Mouse (Mus musculus) forebrain, postnatal 0 days (tissue): Measurements from ENCODE around the gene Gm10295. TPM values are rescaled to one million over a fixed set of nuclear protein-coding genes. Genes with fewer than 3 reads are reported as not detected.

ENCODE experiments used
- ATAC-seq: fragments of 200-750 bp; cut with Nextera tagmentation; 2 replicates; pipeline ENCODE4 v1.8.0; 2017; ENCODE audit warnings: mild to moderate bottlenecking, moderate library complexity
- DNase-seq: peaks from one replicate; pipeline ENCODE4 v3.0.0-alpha.2; 2015
- H3K27ac ChIP-seq: fragments of 300-500 bp; sonication (generic); 2 replicates; pipeline ENCODE4 v1.5.1; 2014; ENCODE audit warnings: low read depth, mild to moderate bottlenecking, antibody characterized with exemption, low read length, moderate library complexity, mixed read lengths
- H3K27me3 ChIP-seq: fragments of 300-500 bp; sonication (generic); 2 replicates; pipeline ENCODE4 v1.6.1; 2014; ENCODE audit warnings: mild to moderate bottlenecking, low read length, mixed read lengths; ENCODE audit not compliant: insufficient read depth
- H3K36me3 ChIP-seq: fragments of 300-500 bp; sonication (generic); 2 replicates; pipeline ENCODE4 v1.6.1; 2014; ENCODE audit warnings: mild to moderate bottlenecking, moderate library complexity; ENCODE audit not compliant: insufficient read depth
- H3K4me1 ChIP-seq: fragments of 300-500 bp; sonication (generic); 2 replicates; pipeline ENCODE4 v1.6.1; 2014; ENCODE audit warnings: antibody characterized with exemption; ENCODE audit not compliant: insufficient read depth
- H3K4me2 ChIP-seq: fragments of 300-500 bp; sonication (generic); 2 replicates; pipeline ENCODE4 v1.6.1; 2014; ENCODE audit warnings: low read depth, mild to moderate bottlenecking, moderate library complexity
- H3K4me3 ChIP-seq: fragments of 300-500 bp; sonication (generic); 2 replicates; pipeline ENCODE4 v1.5.1; 2014; ENCODE audit warnings: low read depth, low read length, mixed read lengths
- H3K9ac ChIP-seq: fragments of 300-500 bp; sonication (generic); 2 replicates; pipeline ENCODE4 v1.6.1; 2014; ENCODE audit warnings: mild to moderate bottlenecking
- H3K9me3 ChIP-seq: fragments of 300-500 bp; sonication (generic); 2 replicates; pipeline ENCODE4 v1.6.1; 2016; ENCODE audit warnings: low read length
- CTCF ChIP-seq: sonication (generic); IDR thresholded peaks from 2 replicates; pipeline ENCODE4 v1.5.1; 2016; ENCODE audit warnings: antibody characterized with exemption, control low read depth, low read depth
- WGBS: fragments of 180-500 bp; shearing (Covaris S2); extraction: QIAGEN DNeasy Blood & Tissue Kit; methylation state at CpG from one replicate; pipeline ENCODE4 v1.1.7; 2014; 5-methylcytosine and 5-hydroxymethylcytosine counted together
- polyA plus RNA-seq: library from polyadenylated mRNA; unstranded; fragments of >200 nt; fragmentation: Nextera tagmentation; extraction: Ambion mirVana; gene quantifications from 2 replicates; pipeline ENCODE4 v1.2.1, GENCODE M21; 2015
- total RNA-seq: library from RNA; depleted of rRNA; stranded (reverse); fragments of >200 nt; gene quantifications from 2 replicates; pipeline ENCODE4 v1.2.3, GENCODE M21; 2014

Gene Gm10295
- total and polyA plus RNA-seq, 2 experiments from 2014 or later: not detected

DNA sequence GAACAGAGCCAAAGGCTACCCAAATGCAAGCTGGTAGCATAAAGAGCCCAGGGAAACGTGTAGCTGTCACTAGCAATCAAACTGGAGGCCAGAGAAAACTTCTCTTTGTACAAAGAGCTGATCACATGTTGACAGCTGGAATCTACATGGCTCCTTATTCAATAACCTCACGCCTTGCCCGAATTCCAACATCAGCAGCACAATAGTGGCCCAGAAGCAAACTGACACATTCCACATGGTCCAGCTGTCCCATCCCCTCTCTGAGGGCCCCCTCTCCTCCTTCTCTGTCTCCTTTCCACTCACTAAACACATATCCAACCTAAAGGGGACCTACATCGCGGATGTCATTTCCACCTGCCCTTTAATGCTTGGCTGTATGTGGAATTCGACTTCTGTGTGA, 26.7 kb upstream of the Gm10295 start:
- TF ChIP-seq CTCF: no peak
- Histone ChIP-seq H3K27ac (no peak overlapping the region), H3K9ac (no peak overlapping the region), H3K4me1 (no peaks in the 10 kb centered on the region; the same call in 1 of the 2 replicates), H3K36me3 (no peaks in the 10 kb centered on the region), H3K4me3 (no peak overlapping the region), H3K27me3 (peaks cover 13% of the 10 kb centered on the region), H3K9me3 (no peaks in the 10 kb centered on the region), H3K4me2 (no peak overlapping the region)
- WGBS: 72% methylated on average over 6 of the region's 6 CpGs
- ATAC-seq (no peak), DNase-seq (no peak)

GRCm38 (mm10) chr7:71374059-71374458, 22.8 kb upstream of the Gm10295 start:
- H3K27me3 ChIP-seq: peaks cover 4% of the 10 kb centered on the region; the same call in 1 of the 2 replicates
- DNase-seq (peak; percentile 56), ATAC-seq (peak; percentile 94)
- H3K4me1 ChIP-seq: no peaks in the 10 kb centered on the region; the same call in 1 of the 2 replicates
- TF ChIP-seq CTCF: no peak
- H3K4me2 ChIP-seq: no peak overlapping the region
- H3K4me3 ChIP-seq: no peak overlapping the region
- H3K9me3 ChIP-seq: no peaks in the 10 kb centered on the region
- H3K27ac ChIP-seq: peak overlapping the region; percentile 24; the same call in 1 of the 2 replicates
- no peak overlapping the region for H3K9ac ChIP-seq
- no peaks in the 10 kb centered on the region for H3K36me3 ChIP-seq
- WGBS: 31% methylated on average over 5 of the region's 5 CpGs

DNA sequence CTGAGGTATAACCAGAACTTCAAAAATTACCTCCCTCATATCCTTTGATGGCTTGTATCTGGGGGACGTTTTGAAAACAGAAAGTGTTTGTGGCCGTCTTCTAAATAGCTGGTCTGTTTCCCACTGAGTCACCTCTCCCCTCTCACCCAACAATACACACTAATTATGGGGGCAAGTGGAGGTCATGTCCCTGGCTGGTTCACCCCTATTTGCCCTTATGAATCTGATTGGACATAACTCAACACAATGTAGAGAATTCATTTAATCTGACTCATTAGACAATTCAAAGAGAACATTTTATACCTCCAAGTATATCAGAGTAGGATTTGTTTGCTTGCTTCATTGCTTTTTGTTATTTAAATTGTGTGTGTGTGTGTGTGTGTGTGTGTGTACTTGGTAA, 20.6 kb upstream of the Gm10295 start:
- no peak overlapping the region for H3K4me2 ChIP-seq
- 21% methylated on average over 2 of the region's 2 CpGs for WGBS
- H3K9ac ChIP-seq: no peak overlapping the region
- no peak overlapping the region for H3K27ac ChIP-seq
- H3K4me3 ChIP-seq: no peak overlapping the region
- no peaks in the 10 kb centered on the region for H3K36me3 ChIP-seq
- H3K4me1 ChIP-seq: no peaks in the 10 kb centered on the region; the same call in 1 of the 2 replicates
- ATAC-seq: no peak
- no peaks in the 10 kb centered on the region for H3K9me3 ChIP-seq
- no peaks in the 10 kb centered on the region for H3K27me3 ChIP-seq
- TF ChIP-seq CTCF: no peak
- DNase-seq: no peak

DNA sequence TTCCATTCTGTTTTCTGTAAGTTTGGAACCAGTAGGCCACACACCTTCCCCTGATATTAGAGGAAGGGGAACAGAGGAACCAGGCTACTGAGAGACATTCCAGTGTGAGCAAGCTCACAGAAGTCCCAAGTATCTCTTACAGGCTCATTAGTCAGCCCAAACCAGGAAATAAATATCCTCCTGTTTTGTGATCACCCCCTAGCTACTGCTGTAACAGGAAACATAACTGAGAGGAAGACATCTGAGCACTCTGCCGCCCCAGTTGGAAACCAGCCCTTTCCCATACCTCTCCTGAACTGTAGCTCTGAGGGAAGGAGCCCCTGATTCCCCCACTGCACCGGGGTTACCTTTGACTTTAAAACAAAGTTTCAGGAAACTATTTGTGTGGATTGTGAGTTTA, 19.5 kb upstream of the Gm10295 start:
- Histone ChIP-seq H3K27ac (no peak overlapping the region), H3K4me3 (no peak overlapping the region), H3K4me1 (no peaks in the 10 kb centered on the region; the same call in 1 of the 2 replicates), H3K9me3 (no peaks in the 10 kb centered on the region), H3K36me3 (no peaks in the 10 kb centered on the region), H3K9ac (no peak overlapping the region), H3K27me3 (no peaks in the 10 kb centered on the region), H3K4me2 (no peak overlapping the region)
- TF ChIP-seq CTCF: no peak
- DNase-seq (no peak), ATAC-seq (no peak)
- 80% methylated on average over 2 of the region's 2 CpGs for WGBS

GRCm38 (mm10) chr7:71370128-71370527, 18.8 kb upstream of the Gm10295 start:
- no peak for DNase-seq
- Histone ChIP-seq H3K9ac (no peak overlapping the region), H3K4me1 (no peaks in the 10 kb centered on the region; the same call in 1 of the 2 replicates), H3K4me2 (no peak overlapping the region), H3K36me3 (no peaks in the 10 kb centered on the region), H3K27ac (no peak overlapping the region), H3K9me3 (no peaks in the 10 kb centered on the region), H3K27me3 (no peaks in the 10 kb centered on the region), H3K4me3 (no peak overlapping the region)
- ATAC-seq: no peak
- 87% methylated on average over 3 of the region's 3 CpGs for WGBS
- TF ChIP-seq CTCF: no peak

DNA sequence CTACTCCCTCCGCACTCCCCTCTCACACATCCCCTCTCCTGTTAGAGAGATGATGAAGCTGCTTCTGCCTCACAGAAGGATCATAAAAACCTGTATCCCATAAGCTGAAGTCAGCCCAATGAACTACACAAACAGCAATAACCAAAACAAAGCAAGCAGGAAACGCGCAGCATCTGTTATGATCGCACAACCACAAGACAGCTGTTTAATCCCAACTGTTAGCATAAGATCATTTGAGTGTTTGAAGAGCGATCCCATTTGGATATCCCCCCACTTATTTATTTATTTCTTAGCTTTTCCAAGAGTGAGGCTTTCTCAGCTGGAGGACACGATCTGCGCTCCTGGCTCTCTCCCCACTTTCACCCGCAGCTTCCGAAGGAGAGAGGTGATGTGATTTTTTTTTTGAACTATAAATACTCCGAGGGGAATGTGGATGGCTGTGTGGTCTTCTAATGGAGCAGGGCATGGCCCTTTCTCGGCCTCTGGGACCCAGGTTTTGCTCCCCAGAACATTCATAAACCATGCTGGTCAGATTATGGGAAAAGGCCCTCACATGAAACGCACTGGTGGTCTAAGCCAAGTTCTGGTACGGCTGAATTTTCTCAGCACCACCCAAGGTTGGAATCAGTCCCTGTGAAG, 17.4 kb upstream of the Gm10295 start:
- Histone ChIP-seq H3K36me3 (no peaks in the 10 kb centered on the region), H3K4me3 (no peak overlapping the region), H3K4me1 (no peaks in the 10 kb centered on the region; the same call in 1 of the 2 replicates), H3K27me3 (no peaks in the 10 kb centered on the region), H3K9me3 (no peaks in the 10 kb centered on the region), H3K27ac (no peak overlapping the region), H3K9ac (no peak overlapping the region), H3K4me2 (no peak overlapping the region)
- TF ChIP-seq CTCF: no peak
- ATAC-seq (no peak), DNase-seq (no peak)
- 79% methylated on average over 13 of the region's 13 CpGs for WGBS

DNA sequence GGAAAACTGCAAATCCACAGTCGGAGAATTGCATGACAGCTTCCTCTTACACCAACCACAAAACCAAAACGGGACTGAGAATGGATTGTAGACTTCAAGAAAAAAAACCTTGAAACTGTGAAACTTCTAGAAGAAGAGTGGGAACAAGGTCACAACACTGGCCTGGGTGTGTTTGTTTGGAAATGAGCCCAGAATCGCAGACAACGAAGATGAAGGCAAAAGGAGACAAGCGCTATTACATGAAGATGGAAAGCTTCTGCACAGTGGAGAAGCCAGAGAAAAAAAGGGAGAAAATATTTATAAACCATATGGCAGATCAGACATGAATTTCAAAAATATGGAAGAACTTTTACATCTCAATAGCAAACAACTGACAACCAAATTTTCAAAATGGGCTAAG, 4.3 kb upstream of the Gm10295 start:
- TF ChIP-seq CTCF: no peak
- H3K4me2 ChIP-seq: no peak overlapping the region
- 61% methylated on average over 5 of the region's 5 CpGs for WGBS
- DNase-seq (no peak), ATAC-seq (peak; percentile 42; the same call in 1 of the 2 replicates)
- H3K4me1 ChIP-seq: no peaks in the 10 kb centered on the region; the same call in 1 of the 2 replicates
- no peak overlapping the region for H3K9ac ChIP-seq
- no peaks in the 10 kb centered on the region for H3K36me3 ChIP-seq
- no peaks in the 10 kb centered on the region for H3K9me3 ChIP-seq
- no peak overlapping the region for H3K4me3 ChIP-seq
- no peak overlapping the region for H3K27ac ChIP-seq
- no peaks in the 10 kb centered on the region for H3K27me3 ChIP-seq
